Comparison of ENCODE assay signal across 8 mouse cellular contexts in genomic region chr15:10487246-10487645, GRCm38 (mm10). TPM values are rescaled to one million over a fixed set of nuclear protein-coding genes. Genes with fewer than 3 reads are reported as not detected.
A peak's percentile ranks its signal among the peaks of the same experiment; 100 is the strongest.
DNase-seq lines count a peak whose midpoint lies in the region; ATAC-seq and TF ChIP-seq lines count a peak whose summit lies in the region.
"Had no signal": no experiment of that assay in that cellular context is flagged by ENCODE, and none has a peak within 500 bp of the region (broad histone marks: within the 10 kb centered on the region; RNA-seq: fewer than 3 reads in every experiment).

No protein-coding gene starts in this region.

- H3K9ac ChIP-seq in ES-Bruce4 (ENCODE audit: low read depth, poor library complexity, severe bottlenecking) = peak overlapping the region; percentile 90
- no peak overlapping the region for H3K9ac ChIP-seq in forebrain, postnatal 0 days
- H3K9ac ChIP-seq in liver, embryonic 12.5 days = peak overlapping the region; percentile 90

- ATAC-seq in forebrain, postnatal 0 days = no peak
- no peak for ATAC-seq in liver, embryonic 12.5 days

- no peak for TF ChIP-seq CTCF in ES-Bruce4 (IDR thresholded peaks at IDR 0.05; ENCODE audit: low read depth, low read length)
- TF ChIP-seq CTCF in forebrain, postnatal 0 days (IDR thresholded peaks at IDR 0.05; ENCODE audit: low read depth) = no peak

- TF ChIP-seq EP300 in ES-Bruce4 (IDR thresholded peaks at IDR 0.05; ENCODE audit: insufficient read depth, low read depth, low read length) = no peak

- peak overlapping the region; percentile 71 for H3K4me2 ChIP-seq in forebrain, postnatal 0 days (ENCODE audit: low read depth)
- H3K4me2 ChIP-seq in liver, embryonic 12.5 days = peak overlapping the region; percentile 82

- TF ChIP-seq POLR2A in ES-Bruce4 (IDR thresholded peaks at IDR 0.05; ENCODE audit: insufficient read depth, low read length) = no peak

- WGBS in forebrain, postnatal 0 days = 62% methylated on average over 2 of the region's 2 CpGs
- WGBS in liver, embryonic 12.5 days (ENCODE audit: insufficient replicate concordance) = 28% methylated on average over 2 of the region's 2 CpGs

- peak overlapping the region; percentile 73 for H3K4me3 ChIP-seq in ES-Bruce4 (ENCODE audit: low read depth, low read length)
- H3K4me3 ChIP-seq in forebrain, postnatal 0 days (ENCODE audit: low read depth, low read length) = peak overlapping the region; percentile 90
- H3K4me3 ChIP-seq in liver, embryonic 12.5 days = peak overlapping the region; percentile 88

- H3K27ac ChIP-seq in ES-Bruce4 (ENCODE audit: insufficient read depth, low read length) = peak overlapping the region; percentile 58; the same call in 1 of the 2 replicates
- no peak overlapping the region for H3K27ac ChIP-seq in forebrain, postnatal 0 days (ENCODE audit: low read depth, low read length)
- H3K27ac ChIP-seq in liver, embryonic 12.5 days = 0 out of 2 replicates have a peak overlapping the region, but pooled peaks have one; percentile 52

- no peaks in the 10 kb centered on the region for H3K4me1 ChIP-seq in ES-Bruce4 (ENCODE audit: control insufficient read depth, insufficient read depth, low read length)
- H3K4me1 ChIP-seq in forebrain, postnatal 0 days (ENCODE audit: insufficient read depth) = peaks cover 12% of the 10 kb centered on the region; the same call in 1 of the 2 replicates
- H3K4me1 ChIP-seq in liver, embryonic 12.5 days = peaks cover 25% of the 10 kb centered on the region

- peak; percentile 80 for DNase-seq in 416B (ENCODE audit: low read depth)
- DNase-seq in forebrain, postnatal 0 days = no peak
- no peak for DNase-seq in Muller cell, postnatal 12 days (ENCODE audit: inconsistent ontology term)
- no peak for DNase-seq in thymus, postnatal 36 days
- no peak for DNase-seq in thymus, postnatal 0 days (ENCODE audit: low spot score)
- DNase-seq: gastrocnemius, postnatal 10 days had no signal

- no peaks in the 10 kb centered on the region for H3K27me3 ChIP-seq in ES-Bruce4 (ENCODE audit: control insufficient read depth, insufficient read depth, low read length, poor library complexity, severe bottlenecking)
- H3K27me3 ChIP-seq in forebrain, postnatal 0 days (ENCODE audit: insufficient read depth, low read length) = no peaks in the 10 kb centered on the region
- no peaks in the 10 kb centered on the region for H3K27me3 ChIP-seq in liver, embryonic 12.5 days (replicated peaks)

- H3K9me3 ChIP-seq in ES-Bruce4 (replicated peaks; ENCODE audit: control insufficient read depth, insufficient read depth, low read length, poor library complexity, severe bottlenecking) = no peaks in the 10 kb centered on the region
- H3K9me3 ChIP-seq in forebrain, postnatal 0 days (ENCODE audit: low read length) = no peaks in the 10 kb centered on the region
- no peaks in the 10 kb centered on the region for H3K9me3 ChIP-seq in liver, embryonic 12.5 days (replicated peaks)

- peaks cover 39% of the 10 kb centered on the region for H3K36me3 ChIP-seq in ES-Bruce4 (ENCODE audit: control insufficient read depth, insufficient read depth, low read length, poor library complexity, severe bottlenecking)
- peaks cover 12% of the 10 kb centered on the region for H3K36me3 ChIP-seq in forebrain, postnatal 0 days (ENCODE audit: insufficient read depth)
- H3K36me3 ChIP-seq in liver, embryonic 12.5 days = peaks cover 52% of the 10 kb centered on the region

RNA-seq across cellular contexts. Expression of gene Rad1, which starts 1.4 kb away (rescaled TPM):
- 44.5 and 50.5 TPM in 2 replicates for polyA plus RNA-seq in ES-Bruce4 (2011; ENCODE audit: insufficient read depth, insufficient read length, low read depth, missing spikeins)
- 22.0 and 23.3 TPM in 2 replicates for total RNA-seq in forebrain, postnatal 0 days (2014; rRNA removed)
- 15.6 and 18.7 TPM in 2 replicates for polyA plus RNA-seq in forebrain, postnatal 0 days (2015; fragmentation: Nextera tagmentation; extraction: Ambion mirVana)
- polyA plus RNA-seq in liver, embryonic 12.5 days (2016; fragmentation: Nextera tagmentation; extraction: Ambion mirVana) = 31.2 and 34.3 TPM in 2 replicates
- 35.7 and 35.9 TPM in 2 replicates for polyA plus RNA-seq in thymus, postnatal 0 days (2015; fragmentation: Nextera tagmentation; extraction: Ambion mirVana)

RNA-seq across cellular contexts. Expression of gene Brix1, which starts 1.5 kb away (rescaled TPM):
- 188 and 191 TPM in 2 replicates for polyA plus RNA-seq in ES-Bruce4 (2011; ENCODE audit: insufficient read depth, insufficient read length, low read depth, missing spikeins)
- 9.5 and 9.9 TPM in 2 replicates for total RNA-seq in forebrain, postnatal 0 days (2014; rRNA removed)
- 64.8 and 66.4 TPM in 2 replicates for polyA plus RNA-seq in forebrain, postnatal 0 days (2015; fragmentation: Nextera tagmentation; extraction: Ambion mirVana)
- polyA plus RNA-seq in liver, embryonic 12.5 days (2016; fragmentation: Nextera tagmentation; extraction: Ambion mirVana) = 111 and 112 TPM in 2 replicates
- polyA plus RNA-seq in thymus, postnatal 0 days (2015; fragmentation: Nextera tagmentation; extraction: Ambion mirVana) = 163 and 165 TPM in 2 replicates

RNA-seq across cellular contexts. Expression of gene Dnajc21, which starts 16.9 kb away (rescaled TPM):
- polyA plus RNA-seq in ES-Bruce4 (2011; ENCODE audit: insufficient read depth, insufficient read length, low read depth, missing spikeins) = 125 and 133 TPM in 2 replicates
- total RNA-seq in forebrain, postnatal 0 days (2014; rRNA removed) = 10.5 and 13.8 TPM in 2 replicates
- polyA plus RNA-seq in forebrain, postnatal 0 days (2015; fragmentation: Nextera tagmentation; extraction: Ambion mirVana) = 8.1 and 10.3 TPM in 2 replicates
- polyA plus RNA-seq in liver, embryonic 12.5 days (2016; fragmentation: Nextera tagmentation; extraction: Ambion mirVana) = 14.0 and 14.5 TPM in 2 replicates
- polyA plus RNA-seq in thymus, postnatal 0 days (2015; fragmentation: Nextera tagmentation; extraction: Ambion mirVana) = 14.9 and 17.5 TPM in 2 replicates
